Mouse (Mus musculus): Measurements from ENCODE around the gene Serpinb13. TPM values are rescaled to one million over a fixed set of nuclear protein-coding genes. Genes with fewer than 3 reads are reported as not detected.

Serpinb13 gene
- polyA plus RNA-seq, 1 experiment from 2014 or later, result 3.0 TPM

DNA sequence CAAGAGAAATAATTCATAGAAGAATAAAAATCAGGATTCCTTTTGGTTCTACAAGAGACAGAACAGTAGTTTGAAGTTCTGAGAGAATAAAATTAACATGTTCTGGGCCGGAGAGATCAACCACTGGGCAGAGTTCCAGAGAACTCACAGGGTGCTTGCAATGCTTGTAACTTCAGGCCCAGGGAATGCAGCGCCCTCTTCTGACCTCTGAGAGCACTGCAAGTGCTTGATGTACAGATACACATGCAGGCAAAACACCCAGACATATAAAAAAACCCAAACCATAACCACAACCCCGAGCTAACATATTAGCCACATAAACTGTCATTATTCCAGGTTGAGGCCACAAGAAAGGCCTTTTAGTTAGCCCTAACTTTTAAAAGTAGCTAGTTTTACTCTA lies 19.8 kb upstream of the Serpinb13 start:
- ATAC-seq (ENCODE audit: low FRiP score, low TSS enrichment), result no peak
- 45% methylated on average over 3 of the region's 3 CpGs for WGBS
- no peaks in the 10 kb centered on the region for H3K36me3 ChIP-seq (ENCODE audit: control insufficient read depth, insufficient read depth, low read length)
- H3K4me1 ChIP-seq (replicated peaks; ENCODE audit: control insufficient read depth, insufficient read depth), result no peaks in the 10 kb centered on the region
- no peak overlapping the region for H3K4me2 ChIP-seq (replicated peaks; ENCODE audit: low read depth)
- no peaks in the 10 kb centered on the region for H3K9me3 ChIP-seq (ENCODE audit: control insufficient read depth, low read length)
- H3K27ac ChIP-seq (replicated peaks), result no peak overlapping the region
- H3K9ac ChIP-seq (ENCODE audit: low read length), result no peak overlapping the region
- no peaks in the 10 kb centered on the region for H3K27me3 ChIP-seq (ENCODE audit: control insufficient read depth, insufficient read depth, low read length)
- peak; percentile 59 for TF ChIP-seq CTCF (IDR thresholded peaks at IDR 0.05; ENCODE audit: low read depth)
- no peak for TF ChIP-seq EP300 (optimal IDR thresholded peaks at IDR 0.05)
- DNase-seq (ENCODE audit: low spot score), result no peak
- H3K4me3 ChIP-seq (ENCODE audit: low read depth, low read length), result no peak overlapping the region

DNA sequence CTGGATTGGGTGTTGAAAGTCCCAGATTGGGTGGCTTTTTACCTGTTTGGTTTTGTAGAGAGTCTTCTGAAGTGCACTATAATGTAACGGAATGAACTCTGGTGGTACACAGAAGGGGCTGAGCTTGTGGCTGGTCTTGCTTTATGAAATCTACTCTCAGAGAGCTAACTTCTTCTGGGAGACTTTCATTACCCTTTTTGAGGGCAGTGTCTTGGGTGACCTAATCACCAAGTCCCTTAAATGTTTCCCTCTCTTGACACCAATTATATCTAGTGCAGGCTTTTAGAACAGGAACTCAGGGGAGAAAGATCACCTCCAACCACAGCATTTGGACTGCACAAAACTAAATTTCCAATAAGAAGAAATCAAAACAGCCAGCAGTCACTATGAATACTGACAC lies 2.3 kb downstream of the Serpinb13 start:
- no peaks in the 10 kb centered on the region for H3K9me3 ChIP-seq (ENCODE audit: control insufficient read depth, low read length)
- ATAC-seq (ENCODE audit: low FRiP score, low TSS enrichment), result no peak
- no peaks in the 10 kb centered on the region for H3K36me3 ChIP-seq (ENCODE audit: control insufficient read depth, insufficient read depth, low read length)
- no peak overlapping the region for H3K4me2 ChIP-seq (replicated peaks; ENCODE audit: low read depth)
- H3K27ac ChIP-seq (replicated peaks), result no peak overlapping the region
- H3K4me3 ChIP-seq (ENCODE audit: low read depth, low read length), result no peak overlapping the region
- H3K27me3 ChIP-seq (ENCODE audit: control insufficient read depth, insufficient read depth, low read length), result no peaks in the 10 kb centered on the region
- WGBS, result 83% methylated on average over 1 of the region's 1 CpGs
- TF ChIP-seq EP300 (optimal IDR thresholded peaks at IDR 0.05), result no peak
- no peak for TF ChIP-seq CTCF (IDR thresholded peaks at IDR 0.05; ENCODE audit: low read depth)
- no peaks in the 10 kb centered on the region for H3K4me1 ChIP-seq (replicated peaks; ENCODE audit: control insufficient read depth, insufficient read depth)
- H3K9ac ChIP-seq (ENCODE audit: low read length), result no peak overlapping the region
- DNase-seq (ENCODE audit: low spot score), result no peak

DNA sequence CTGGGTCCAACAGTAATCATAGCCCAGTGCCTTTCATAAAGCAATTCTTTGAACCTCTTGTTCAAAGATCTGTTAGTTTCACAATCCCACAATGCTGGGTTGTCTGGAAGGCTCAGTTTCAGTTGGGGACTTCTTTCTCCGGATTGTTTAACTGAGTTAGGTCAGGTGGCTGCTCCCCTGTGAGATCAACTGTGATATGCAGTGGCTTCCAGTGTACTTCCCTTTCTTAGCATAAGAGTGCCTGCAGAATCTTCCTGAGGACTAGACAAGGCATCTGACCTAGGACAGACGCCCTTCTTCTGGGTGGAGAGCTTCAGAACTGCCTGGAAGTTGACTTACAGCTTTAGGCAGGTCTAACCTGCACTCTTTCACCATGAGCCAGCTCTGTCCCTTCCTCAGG lies 3.1 kb downstream of the Serpinb13 start:
- DNase-seq (ENCODE audit: low spot score) (no peak), ATAC-seq (ENCODE audit: low FRiP score, low TSS enrichment) (no peak)
- TF ChIP-seq CTCF (IDR thresholded peaks at IDR 0.05; ENCODE audit: low read depth), result no peak
- TF ChIP-seq EP300 (optimal IDR thresholded peaks at IDR 0.05), result no peak
- 53% methylated on average over 2 of the region's 2 CpGs for WGBS
- Histone ChIP-seq H3K9ac (ENCODE audit: low read length) (no peak overlapping the region), H3K9me3 (ENCODE audit: control insufficient read depth, low read length) (no peaks in the 10 kb centered on the region), H3K4me1 (replicated peaks; ENCODE audit: control insufficient read depth, insufficient read depth) (no peaks in the 10 kb centered on the region), H3K27me3 (ENCODE audit: control insufficient read depth, insufficient read depth, low read length) (no peaks in the 10 kb centered on the region), H3K36me3 (ENCODE audit: control insufficient read depth, insufficient read depth, low read length) (no peaks in the 10 kb centered on the region), H3K4me3 (ENCODE audit: low read depth, low read length) (no peak overlapping the region), H3K4me2 (replicated peaks; ENCODE audit: low read depth) (no peak overlapping the region), H3K27ac (replicated peaks) (no peak overlapping the region)

DNA sequence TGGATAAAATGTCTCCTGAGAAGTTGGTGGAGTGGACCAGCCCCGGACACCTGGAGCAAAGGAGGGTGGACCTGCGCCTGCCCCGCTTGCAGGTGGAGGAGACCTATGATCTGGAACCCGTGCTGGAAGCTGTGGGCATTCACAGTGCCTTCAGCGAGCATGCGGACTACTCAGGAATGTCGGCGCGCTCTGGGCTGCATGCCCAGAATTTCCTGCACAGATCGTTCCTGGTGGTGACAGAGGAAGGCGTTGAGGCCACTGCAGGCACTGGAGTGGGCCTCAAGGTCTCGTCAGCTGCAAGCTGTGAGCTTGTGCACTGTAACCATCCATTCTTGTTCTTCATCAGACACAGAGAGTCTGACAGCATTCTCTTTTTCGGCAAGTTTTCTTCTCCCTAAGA lies 19.6 kb downstream of the Serpinb13 start:
- no peaks in the 10 kb centered on the region for H3K36me3 ChIP-seq (ENCODE audit: control insufficient read depth, insufficient read depth, low read length)
- no peak overlapping the region for H3K9ac ChIP-seq (ENCODE audit: low read length)
- TF ChIP-seq EP300 (optimal IDR thresholded peaks at IDR 0.05) (no peak), CTCF (IDR thresholded peaks at IDR 0.05; ENCODE audit: low read depth) (no peak)
- no peaks in the 10 kb centered on the region for H3K27me3 ChIP-seq (ENCODE audit: control insufficient read depth, insufficient read depth, low read length)
- DNase-seq (ENCODE audit: low spot score) (peak; percentile 18), ATAC-seq (ENCODE audit: low FRiP score, low TSS enrichment) (no peak)
- H3K9me3 ChIP-seq (ENCODE audit: control insufficient read depth, low read length), result no peaks in the 10 kb centered on the region
- H3K4me1 ChIP-seq (replicated peaks; ENCODE audit: control insufficient read depth, insufficient read depth), result no peaks in the 10 kb centered on the region
- no peak overlapping the region for H3K27ac ChIP-seq (replicated peaks)
- H3K4me3 ChIP-seq (ENCODE audit: low read depth, low read length), result no peak overlapping the region
- 58% methylated on average over 13 of the region's 13 CpGs for WGBS
- H3K4me2 ChIP-seq (replicated peaks; ENCODE audit: low read depth), result no peak overlapping the region

DNA sequence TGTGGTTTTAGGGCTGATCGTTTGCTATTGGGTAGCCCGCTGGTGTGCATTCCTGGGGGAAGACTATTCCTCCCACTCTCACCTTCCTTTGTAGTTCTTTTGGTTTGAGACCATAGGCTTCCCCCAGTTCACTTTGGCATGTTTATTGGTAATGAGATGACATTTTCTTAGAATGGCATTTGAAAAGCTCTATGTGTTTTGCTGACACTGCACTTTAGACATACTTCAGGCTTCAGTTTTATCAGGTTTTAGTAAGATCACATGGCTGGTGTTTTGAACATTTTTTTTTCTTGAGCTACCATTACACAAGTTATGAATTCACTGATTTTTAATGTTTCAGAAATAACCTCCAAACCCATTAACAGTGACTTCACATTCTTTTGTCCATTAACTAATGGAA lies 21.0 kb downstream of the Serpinb13 start:
- WGBS, result 80% methylated on average over 2 of the region's 2 CpGs
- H3K4me3 ChIP-seq (ENCODE audit: low read depth, low read length), result no peak overlapping the region
- H3K27ac ChIP-seq (replicated peaks), result no peak overlapping the region
- no peaks in the 10 kb centered on the region for H3K4me1 ChIP-seq (replicated peaks; ENCODE audit: control insufficient read depth, insufficient read depth)
- DNase-seq (ENCODE audit: low spot score) (no peak), ATAC-seq (ENCODE audit: low FRiP score, low TSS enrichment) (no peak)
- H3K9me3 ChIP-seq (ENCODE audit: control insufficient read depth, low read length), result no peaks in the 10 kb centered on the region
- H3K9ac ChIP-seq (ENCODE audit: low read length), result no peak overlapping the region
- no peaks in the 10 kb centered on the region for H3K27me3 ChIP-seq (ENCODE audit: control insufficient read depth, insufficient read depth, low read length)
- no peak for TF ChIP-seq EP300 (optimal IDR thresholded peaks at IDR 0.05)
- no peak for TF ChIP-seq CTCF (IDR thresholded peaks at IDR 0.05; ENCODE audit: low read depth)
- no peak overlapping the region for H3K4me2 ChIP-seq (replicated peaks; ENCODE audit: low read depth)
- no peaks in the 10 kb centered on the region for H3K36me3 ChIP-seq (ENCODE audit: control insufficient read depth, insufficient read depth, low read length)

DNA sequence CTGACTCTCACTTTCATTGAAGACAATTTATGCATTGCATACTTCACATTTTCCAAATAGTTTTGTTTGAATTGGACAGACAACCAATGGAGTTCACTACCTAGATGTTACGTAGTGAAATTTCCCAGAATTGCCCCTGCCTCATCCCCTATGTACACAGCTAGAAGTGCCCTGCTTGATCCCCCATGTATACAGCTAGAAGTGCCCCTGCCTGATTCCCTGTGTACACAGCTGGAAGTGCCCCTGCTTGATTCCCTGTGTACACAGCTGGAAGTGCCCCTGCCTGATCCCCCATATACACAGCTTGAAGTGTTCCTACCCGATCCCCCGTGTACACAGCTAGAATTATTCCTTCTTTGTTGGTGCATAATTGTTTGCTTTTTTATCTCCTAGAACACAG lies 25.5 kb downstream of the Serpinb13 start:
- Histone ChIP-seq H3K36me3 (ENCODE audit: control insufficient read depth, insufficient read depth, low read length) (no peaks in the 10 kb centered on the region), H3K4me2 (replicated peaks; ENCODE audit: low read depth) (no peak overlapping the region), H3K4me3 (ENCODE audit: low read depth, low read length) (no peak overlapping the region), H3K27ac (replicated peaks) (no peak overlapping the region), H3K9ac (ENCODE audit: low read length) (no peak overlapping the region), H3K9me3 (ENCODE audit: control insufficient read depth, low read length) (no peaks in the 10 kb centered on the region), H3K4me1 (replicated peaks; ENCODE audit: control insufficient read depth, insufficient read depth) (no peaks in the 10 kb centered on the region), H3K27me3 (ENCODE audit: control insufficient read depth, insufficient read depth, low read length) (no peaks in the 10 kb centered on the region)
- TF ChIP-seq EP300 (optimal IDR thresholded peaks at IDR 0.05) (no peak), CTCF (IDR thresholded peaks at IDR 0.05; ENCODE audit: low read depth) (no peak)
- ATAC-seq (ENCODE audit: low FRiP score, low TSS enrichment), result no peak
- WGBS, result 61% methylated on average over 3 of the region's 3 CpGs
- DNase-seq (ENCODE audit: low spot score), result no peak

Measured in stomach, postnatal 0 days (tissue).